Mouse (Mus musculus): ENCODE data around the gene Rnf130. TPM values are rescaled to one million over a fixed set of nuclear protein-coding genes. Genes with fewer than 3 reads are reported as not detected.
"Not testable (repeated sequence)": the region's sequence is repeated elsewhere in the genome, so short reads cannot be mapped to it uniquely, and the experiment has no call there.

Gene Rnf130
- polyA plus RNA-seq, 1 experiment = 0.26 TPM

GRCm38 (mm10) chr11:50089840-50090239 is 64.7 kb downstream of the Rnf130 start:
- TF ChIP-seq TAL1 (IDR thresholded peaks at IDR 0.05; ENCODE audit: low read length) = no peak
- TF ChIP-seq GATA1 (IDR thresholded peaks at IDR 0.05; ENCODE audit: low read length) = no peak
- H3K4me1 ChIP-seq (ENCODE audit: control insufficient read depth) = no peaks in the 10 kb centered on the region
- H3K9me3 ChIP-seq (ENCODE audit: control insufficient read depth, low read length) = no peaks in the 10 kb centered on the region
- no peaks in the 10 kb centered on the region for H3K27me3 ChIP-seq (ENCODE audit: control insufficient read depth)
- no peak overlapping the region for H3K4me3 ChIP-seq (replicated peaks)
- no peaks in the 10 kb centered on the region; the same call in 1 of the 2 replicates for H3K36me3 ChIP-seq (ENCODE audit: control insufficient read depth)

- TF ChIP-seq GATA1 (IDR thresholded peaks at IDR 0.05; ENCODE audit: low read length) = no peak
- TF ChIP-seq TAL1 (IDR thresholded peaks at IDR 0.05; ENCODE audit: low read length) = no peak
- Histone ChIP-seq H3K4me1 (ENCODE audit: control insufficient read depth) (no peaks in the 10 kb centered on the region), H3K36me3 (ENCODE audit: control insufficient read depth) (no peaks in the 10 kb centered on the region; the same call in 1 of the 2 replicates), H3K4me3 (replicated peaks) (no peak overlapping the region), H3K27me3 (ENCODE audit: control insufficient read depth) (no peaks in the 10 kb centered on the region), H3K9me3 (ENCODE audit: control insufficient read depth, low read length) (no peaks in the 10 kb centered on the region)
Observed at GRCm38 (mm10) chr11:50090982-50091675, 66.0 kb downstream of the Rnf130 start.

DNA sequence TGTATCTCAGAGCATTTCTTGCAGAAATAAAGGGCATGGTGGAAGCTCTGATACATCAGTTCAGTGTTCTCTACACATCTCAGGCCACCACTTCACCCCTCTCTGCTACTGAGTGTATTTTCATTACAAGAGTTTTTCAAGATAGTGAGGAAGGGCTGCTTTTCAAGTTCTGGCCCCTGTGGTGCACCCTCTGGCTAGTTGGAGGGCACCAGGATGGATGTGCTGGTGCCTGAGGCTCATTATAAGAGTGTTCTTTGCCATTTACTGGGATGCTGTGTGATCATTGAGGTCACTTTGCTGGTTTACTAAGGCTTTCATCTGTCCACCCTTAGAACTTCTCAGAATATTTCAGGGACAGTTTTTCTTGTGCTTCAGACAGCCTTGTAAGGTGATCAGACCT is 66.5 kb downstream of the Rnf130 start:
- H3K27me3 ChIP-seq (ENCODE audit: control insufficient read depth) = no peaks in the 10 kb centered on the region
- H3K9me3 ChIP-seq (ENCODE audit: control insufficient read depth, low read length) = no peaks in the 10 kb centered on the region
- TF ChIP-seq GATA1 (IDR thresholded peaks at IDR 0.05; ENCODE audit: low read length) (no peak), TAL1 (IDR thresholded peaks at IDR 0.05; ENCODE audit: low read length) (no peak)
- no peaks in the 10 kb centered on the region for H3K4me1 ChIP-seq (ENCODE audit: control insufficient read depth)
- H3K4me3 ChIP-seq (replicated peaks) = no peak overlapping the region
- H3K36me3 ChIP-seq (ENCODE audit: control insufficient read depth) = no peaks in the 10 kb centered on the region; the same call in 1 of the 2 replicates

- TF ChIP-seq TAL1 (IDR thresholded peaks at IDR 0.05; ENCODE audit: low read length) = no peak
- TF ChIP-seq GATA1 (IDR thresholded peaks at IDR 0.05; ENCODE audit: low read length) = no peak
- no peaks in the 10 kb centered on the region for H3K9me3 ChIP-seq (ENCODE audit: control insufficient read depth, low read length)
- H3K27me3 ChIP-seq (ENCODE audit: control insufficient read depth) = no peaks in the 10 kb centered on the region
- no peaks in the 10 kb centered on the region; the same call in 1 of the 2 replicates for H3K36me3 ChIP-seq (ENCODE audit: control insufficient read depth)
- no peaks in the 10 kb centered on the region for H3K4me1 ChIP-seq (ENCODE audit: control insufficient read depth)
- no peak overlapping the region for H3K4me3 ChIP-seq (replicated peaks)
Observed at GRCm38 (mm10) chr11:50095661-50096060, 70.5 kb downstream of the Rnf130 start.

DNA sequence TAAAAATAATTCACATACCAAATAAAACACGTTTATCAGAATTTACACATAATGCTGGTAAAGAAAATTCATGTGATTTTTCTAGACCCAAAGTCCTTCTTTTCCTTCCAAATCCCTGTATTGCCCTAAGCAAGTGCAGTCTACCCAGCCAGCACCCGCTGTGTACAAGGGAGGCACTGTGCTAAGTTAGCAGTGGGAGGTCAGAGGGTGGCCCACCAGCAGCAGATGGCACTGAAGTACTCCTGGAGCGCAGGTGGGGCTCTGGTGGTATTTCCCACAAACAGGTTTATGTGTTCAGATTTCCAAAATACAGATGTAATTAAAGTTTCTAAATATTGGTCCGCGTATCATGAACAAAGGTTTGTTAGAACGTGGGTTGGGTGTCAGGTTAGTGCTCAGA is 71.9 kb downstream of the Rnf130 start:
- TF ChIP-seq GATA1 (IDR thresholded peaks at IDR 0.05; ENCODE audit: low read length) (no peak), TAL1 (IDR thresholded peaks at IDR 0.05; ENCODE audit: low read length) (no peak)
- Histone ChIP-seq H3K4me3 (replicated peaks) (no peak overlapping the region), H3K4me1 (ENCODE audit: control insufficient read depth) (no peaks in the 10 kb centered on the region), H3K36me3 (ENCODE audit: control insufficient read depth) (no peaks in the 10 kb centered on the region; the same call in 1 of the 2 replicates), H3K9me3 (ENCODE audit: control insufficient read depth, low read length) (no peaks in the 10 kb centered on the region), H3K27me3 (ENCODE audit: control insufficient read depth) (no peaks in the 10 kb centered on the region)

GRCm38 (mm10) chr11:50098961-50099481 is 73.9 kb downstream of the Rnf130 start:
- no peaks in the 10 kb centered on the region; the same call in 1 of the 2 replicates for H3K36me3 ChIP-seq (ENCODE audit: control insufficient read depth)
- H3K4me3 ChIP-seq (replicated peaks) = no peak overlapping the region
- no peaks in the 10 kb centered on the region for H3K9me3 ChIP-seq (ENCODE audit: control insufficient read depth, low read length)
- no peaks in the 10 kb centered on the region for H3K27me3 ChIP-seq (ENCODE audit: control insufficient read depth)
- H3K4me1 ChIP-seq (ENCODE audit: control insufficient read depth) = peaks cover 2% of the 10 kb centered on the region; the same call in 1 of the 2 replicates
- TF ChIP-seq GATA1 (IDR thresholded peaks at IDR 0.05; ENCODE audit: low read length) (no peak), TAL1 (IDR thresholded peaks at IDR 0.05; ENCODE audit: low read length) (no peak)

- no peaks in the 10 kb centered on the region; the same call in 1 of the 2 replicates for H3K36me3 ChIP-seq (ENCODE audit: control insufficient read depth)
Observed at GRCm38 (mm10) chr11:50099692-50100091, 74.5 kb downstream of the Rnf130 start.

DNA sequence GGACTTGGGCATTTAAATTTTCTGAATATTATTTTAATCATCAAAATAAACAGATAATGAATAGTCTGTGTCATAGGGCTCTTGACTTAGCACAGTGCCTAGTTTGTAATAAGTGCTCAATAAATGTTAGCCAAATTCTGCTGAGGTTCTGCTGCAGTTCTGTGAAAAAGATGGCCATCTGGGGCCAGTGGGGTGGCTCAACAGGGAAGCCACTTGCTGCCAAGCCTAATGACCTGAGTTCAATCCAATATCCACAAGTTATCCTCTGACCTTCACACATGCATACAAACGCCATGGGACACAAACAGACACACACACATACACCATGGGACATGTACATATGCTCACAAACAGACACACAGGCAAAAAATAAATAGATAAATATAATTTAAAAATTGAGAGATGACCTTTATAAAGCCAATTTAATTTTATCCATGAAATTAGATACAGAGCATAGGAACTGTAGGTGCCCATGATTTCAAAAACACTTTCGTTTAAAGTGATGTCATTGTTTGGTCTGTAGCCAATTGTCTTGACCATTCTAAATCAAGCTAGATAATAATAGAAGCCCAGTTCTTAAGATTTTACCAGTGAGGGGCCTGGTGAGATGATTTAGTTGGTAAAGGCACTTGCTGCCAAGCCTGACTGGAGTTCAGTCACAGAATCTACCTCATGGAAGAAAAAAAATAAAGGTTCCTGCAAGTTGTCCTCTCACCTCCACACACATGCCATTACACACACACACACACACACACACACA is 75.6 kb downstream of the Rnf130 start:
- TF ChIP-seq TAL1 (IDR thresholded peaks at IDR 0.05; ENCODE audit: low read length) (no peak), GATA1 (IDR thresholded peaks at IDR 0.05; ENCODE audit: low read length) (no peak)
- Histone ChIP-seq H3K4me1 (ENCODE audit: control insufficient read depth) (peaks cover 2% of the 10 kb centered on the region; the same call in 1 of the 2 replicates), H3K36me3 (ENCODE audit: control insufficient read depth) (no peaks in the 10 kb centered on the region; the same call in 1 of the 2 replicates), H3K4me3 (replicated peaks) (no peak overlapping the region), H3K27me3 (ENCODE audit: control insufficient read depth) (no peaks in the 10 kb centered on the region), H3K9me3 (ENCODE audit: control insufficient read depth, low read length) (no peaks in the 10 kb centered on the region)

More at GRCm38 (mm10) chr11:50099692-50100091, 74.5 kb downstream of the Rnf130 start:
- no peak overlapping the region for H3K4me3 ChIP-seq (replicated peaks)
- no peaks in the 10 kb centered on the region for H3K27me3 ChIP-seq (ENCODE audit: control insufficient read depth)
- TF ChIP-seq TAL1 (IDR thresholded peaks at IDR 0.05; ENCODE audit: low read length) (no peak), GATA1 (IDR thresholded peaks at IDR 0.05; ENCODE audit: low read length) (no peak)
- peaks cover 2% of the 10 kb centered on the region; the same call in 1 of the 2 replicates for H3K4me1 ChIP-seq (ENCODE audit: control insufficient read depth)
- no peaks in the 10 kb centered on the region for H3K9me3 ChIP-seq (ENCODE audit: control insufficient read depth, low read length)

DNA sequence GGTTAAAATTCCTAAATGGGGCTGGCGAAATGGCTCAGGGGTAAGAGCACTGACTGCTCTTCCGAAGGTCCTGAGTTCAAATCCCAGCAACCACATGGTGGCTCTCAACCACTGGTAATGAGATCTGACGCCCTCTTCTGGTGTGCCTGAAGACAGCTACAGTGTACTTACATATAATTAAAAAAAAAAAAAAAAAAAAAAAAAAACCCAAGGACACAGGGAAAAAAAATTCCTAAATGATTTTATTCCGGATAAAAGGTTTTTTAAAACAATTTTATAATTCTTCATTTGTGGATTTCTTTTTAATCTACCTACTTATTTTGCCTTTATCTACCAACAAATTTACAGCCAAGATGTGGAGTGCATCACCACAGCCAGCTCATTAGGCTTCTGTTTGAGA is 76.8 kb downstream of the Rnf130 start:
- H3K4me1 ChIP-seq (ENCODE audit: control insufficient read depth); H3K27me3 ChIP-seq (ENCODE audit: control insufficient read depth); H3K36me3 ChIP-seq (ENCODE audit: control insufficient read depth); H3K9me3 ChIP-seq (ENCODE audit: control insufficient read depth, low read length); H3K4me3 ChIP-seq (replicated peaks): not testable (repeated sequence)
